Mouse (Mus musculus): ENCODE measurements around the gene Tnk1.

DNA sequence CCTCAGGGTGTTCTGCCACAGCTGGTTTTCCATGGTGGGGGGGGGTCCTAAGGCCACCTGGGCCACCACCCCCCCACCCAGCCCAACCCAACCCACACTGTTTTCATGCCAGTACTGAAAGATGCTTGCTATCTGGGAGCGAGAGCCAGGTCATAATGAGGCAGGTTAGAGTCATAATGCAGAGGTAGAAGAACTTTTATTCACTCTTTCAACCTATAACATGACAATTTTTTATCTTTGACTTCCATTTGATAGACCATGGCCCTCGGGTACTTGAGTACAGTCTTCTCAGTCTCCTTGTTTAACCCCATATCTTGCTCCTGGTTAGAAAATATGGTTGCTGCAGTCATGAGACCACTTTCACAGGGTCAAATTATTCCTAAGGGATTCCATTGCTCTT is 40.2 kb downstream of the Tnk1 start, which contains the start of gene Spem2:
- TF ChIP-seq GATA1 (IDR thresholded peaks at IDR 0.05; ENCODE audit: low read length) (no peak), TAL1 (IDR thresholded peaks at IDR 0.05; ENCODE audit: low read length) (no peak)

Data from erythroblast, embryonic 14.5 days (primary cell).